Mouse (Mus musculus) thymus, postnatal 25 days (tissue): ENCODE measurements around the gene Mtch1.

Source experiments
- DNase-seq: peaks from one replicate; pipeline ENCODE4 v3.0.0; 2022

Gene Mtch1

DNA sequence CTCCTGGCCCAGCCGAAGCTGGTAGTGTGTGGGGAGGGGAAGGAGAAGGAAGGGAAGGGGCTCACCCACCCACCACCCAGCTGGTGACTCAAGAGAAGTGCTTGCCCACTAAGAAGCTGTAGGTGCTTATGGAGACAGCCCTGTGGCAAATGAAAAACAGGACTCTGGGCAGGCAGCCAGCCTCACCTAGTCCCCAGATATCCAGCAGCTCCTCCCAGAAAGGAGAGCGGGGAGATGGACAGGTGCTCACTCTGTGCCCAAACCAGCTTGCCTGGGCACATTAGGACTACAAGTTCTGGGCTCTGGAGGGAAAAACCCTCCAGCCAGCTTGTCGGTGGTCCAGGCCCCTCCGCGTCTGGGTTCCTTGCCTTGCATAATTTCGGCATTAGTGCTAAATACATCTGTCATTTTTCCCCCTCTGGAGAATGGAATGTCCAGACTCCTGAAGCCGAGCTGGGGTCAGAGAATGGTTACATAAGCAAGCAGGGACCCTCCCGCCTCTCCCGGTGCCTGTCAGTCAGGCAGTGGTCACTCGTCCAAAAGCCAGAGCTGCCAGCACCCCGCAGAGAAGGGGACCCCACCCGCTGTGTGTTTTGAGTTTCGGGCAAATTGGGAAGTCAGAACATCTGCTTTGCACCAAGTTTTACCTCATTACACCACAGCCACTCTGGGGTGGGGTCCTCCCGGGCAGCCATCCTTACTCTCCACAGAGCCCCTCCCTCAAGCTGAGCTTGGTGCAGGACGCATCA is 42.5 kb downstream of the Mtch1 start:
- DNase-seq = peak; percentile 21

DNA sequence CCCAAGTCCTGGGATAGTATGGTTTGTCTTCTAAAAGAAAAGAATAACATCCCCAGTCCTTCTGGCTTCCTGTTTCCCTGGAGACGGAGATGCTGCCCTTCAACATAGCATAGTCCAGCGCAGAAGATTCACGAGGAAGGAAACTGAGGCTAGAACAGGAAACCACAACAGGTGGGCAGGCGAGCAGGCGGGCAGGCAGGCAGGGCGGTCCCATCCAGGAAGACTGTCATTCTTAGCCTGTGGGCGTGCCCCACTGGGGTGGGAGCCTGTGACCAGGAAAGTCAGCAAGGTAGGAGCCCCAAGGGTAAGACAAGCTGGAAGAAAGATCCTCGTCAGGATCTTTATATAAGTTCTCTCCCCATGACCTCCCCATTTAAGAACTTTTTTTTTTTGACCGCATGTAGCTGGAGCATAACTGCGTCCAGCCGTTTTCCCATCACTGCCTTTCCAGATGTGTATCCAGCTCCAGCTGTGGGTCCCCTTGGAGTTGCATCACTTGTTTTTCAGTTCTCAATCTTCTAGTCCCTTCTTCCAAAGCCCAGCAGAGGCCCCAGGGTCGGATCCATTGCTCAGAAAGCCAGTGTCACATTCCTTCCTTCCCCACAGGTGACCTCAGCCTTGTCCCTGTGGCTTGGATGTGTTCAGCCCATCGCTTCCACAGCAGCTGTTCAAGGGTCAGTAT is 43.2 kb downstream of the Mtch1 start:
- peak; percentile 72 for DNase-seq

DNA sequence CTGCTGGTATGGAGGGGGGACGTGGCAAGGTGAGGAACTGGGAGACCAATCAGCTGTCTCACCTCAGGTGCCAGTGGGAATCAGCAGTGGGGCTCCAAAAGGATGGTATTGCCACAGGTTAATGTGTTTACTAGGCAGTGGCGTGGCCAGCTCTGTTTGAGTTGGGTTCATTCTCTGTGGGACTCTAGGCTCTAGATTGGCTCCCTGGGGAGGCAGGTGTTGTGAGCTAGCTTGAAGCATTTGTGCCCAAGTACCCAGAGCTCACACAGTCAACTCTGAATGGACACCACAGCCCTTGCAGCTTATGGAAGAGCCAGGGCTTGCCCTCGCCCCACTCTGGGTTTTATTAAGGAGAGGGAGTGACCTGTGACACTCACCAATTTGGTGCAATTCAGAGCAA is 43.9 kb downstream of the Mtch1 start:
- DNase-seq = no peak

DNA sequence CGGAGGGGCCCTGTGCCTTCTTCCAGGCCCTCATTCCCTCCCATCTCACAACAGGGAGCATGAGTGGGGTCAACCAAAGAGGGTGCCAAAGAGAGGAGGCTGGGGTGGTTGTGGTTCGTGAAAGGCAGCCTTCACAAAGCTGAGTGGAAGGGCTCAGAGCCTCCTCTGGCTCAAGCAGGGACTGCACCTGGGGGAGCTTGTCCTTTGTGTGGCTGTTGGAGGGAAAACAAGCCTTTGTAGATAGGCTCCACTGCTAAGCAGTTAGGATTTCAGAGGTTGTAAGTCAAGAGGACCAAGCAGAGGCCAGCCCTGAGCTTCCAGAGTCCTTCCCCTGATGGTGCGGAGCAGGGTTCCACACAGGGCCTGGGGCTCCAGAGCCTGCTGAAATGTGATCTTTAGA is 44.6 kb downstream of the Mtch1 start:
- DNase-seq = peak; percentile 65

DNA sequence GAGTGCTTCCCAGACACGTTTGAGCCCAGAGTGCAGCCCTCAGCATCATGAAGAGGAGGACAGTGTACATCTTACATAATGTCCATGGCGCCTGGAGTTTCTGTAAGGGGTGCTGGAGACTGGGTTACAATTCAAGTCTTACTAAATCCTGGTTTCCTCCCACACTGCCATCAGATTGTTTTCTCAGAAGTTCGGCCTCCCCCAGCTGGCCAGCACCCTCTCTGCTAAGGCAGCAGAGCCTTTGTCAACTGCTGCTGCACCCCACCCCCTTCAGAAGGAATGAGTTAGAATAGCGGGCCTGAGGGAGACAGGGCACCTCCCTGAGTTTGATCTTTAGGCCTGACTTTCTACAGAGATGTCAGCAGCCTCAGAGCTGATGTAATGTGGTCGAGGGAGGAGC is 45.6 kb downstream of the Mtch1 start:
- no peak for DNase-seq

DNA sequence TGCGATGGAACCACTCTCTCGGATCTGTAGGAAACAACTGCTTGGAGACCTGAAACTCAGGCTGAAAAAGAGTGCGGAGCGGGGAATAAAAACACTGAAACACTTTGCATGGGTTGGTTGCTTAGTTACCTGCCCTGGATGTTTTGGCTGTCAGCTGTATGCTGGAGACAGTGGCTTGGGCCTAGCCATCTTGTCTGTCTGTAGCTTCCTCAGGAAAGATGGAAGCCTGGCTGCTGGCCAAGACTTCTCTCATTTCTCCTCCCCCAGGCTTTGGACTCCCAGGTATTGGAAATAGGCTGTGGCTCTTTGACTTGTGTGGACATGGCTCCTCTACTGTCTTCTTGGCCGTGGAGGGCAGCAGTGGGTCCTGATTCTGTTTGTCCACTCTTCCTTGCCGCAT is 46.3 kb downstream of the Mtch1 start:
- DNase-seq = no peak

DNA sequence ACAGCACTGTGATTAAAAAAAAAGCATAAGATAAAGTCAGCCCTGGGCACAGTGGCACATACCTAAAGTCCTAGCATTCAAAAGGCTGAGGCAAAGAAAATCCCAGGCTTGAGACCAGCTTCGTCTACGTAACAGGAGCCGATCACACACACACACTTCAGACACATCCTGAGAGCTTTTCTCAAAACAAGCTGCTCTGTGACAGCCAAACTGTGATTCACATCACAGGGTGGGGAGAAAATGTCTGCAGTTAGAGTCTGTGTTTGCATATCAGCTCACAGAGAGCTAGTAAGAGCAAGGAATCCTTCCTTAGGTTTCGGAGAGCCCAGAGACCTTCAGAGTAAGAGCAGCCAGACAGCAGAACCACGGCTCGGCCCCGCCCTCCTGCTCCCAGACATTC is 46.8 kb downstream of the Mtch1 start:
- DNase-seq = no peak

DNA sequence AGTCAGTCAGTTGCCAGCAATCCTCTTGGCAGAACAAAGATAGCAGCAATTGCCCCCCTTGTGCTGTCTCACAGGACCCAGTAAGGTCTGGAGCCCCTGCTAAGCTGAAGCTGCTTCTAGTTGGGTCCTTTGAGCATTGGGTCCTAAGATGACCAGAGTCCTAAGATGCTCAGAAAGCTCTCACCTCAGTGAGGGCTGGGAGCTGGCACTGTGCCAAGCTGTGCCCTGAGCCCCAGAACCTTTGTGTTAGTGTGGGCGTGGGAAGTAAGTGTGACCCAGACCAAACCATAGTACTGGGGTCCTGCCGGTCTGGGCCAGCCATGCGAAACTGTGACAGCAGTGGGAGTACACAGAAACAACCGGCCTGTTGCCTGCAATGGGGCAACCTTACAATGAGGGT is 48.5 kb downstream of the Mtch1 start:
- DNase-seq = no peak

DNA sequence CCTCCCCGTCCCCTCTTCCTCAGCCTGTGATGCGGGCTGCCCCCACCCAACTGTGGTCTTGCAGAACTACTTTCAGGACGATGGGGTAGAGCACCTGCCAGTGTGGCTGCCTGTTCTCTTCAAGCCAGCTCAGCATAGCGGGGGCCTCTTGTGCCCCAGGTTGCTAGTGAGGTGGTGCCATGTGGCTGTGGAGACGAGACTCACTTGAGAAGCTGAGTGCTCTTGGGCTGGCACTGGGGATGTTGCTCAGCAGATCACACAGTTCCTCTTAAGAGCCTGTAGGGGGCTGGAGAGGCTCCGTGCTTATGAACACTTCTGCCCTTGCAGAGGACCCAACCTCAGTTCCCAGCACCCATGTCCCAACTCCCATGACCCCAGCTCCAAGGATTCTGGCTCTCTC is 49.9 kb downstream of the Mtch1 start:
- DNase-seq = peak; percentile 30

DNA sequence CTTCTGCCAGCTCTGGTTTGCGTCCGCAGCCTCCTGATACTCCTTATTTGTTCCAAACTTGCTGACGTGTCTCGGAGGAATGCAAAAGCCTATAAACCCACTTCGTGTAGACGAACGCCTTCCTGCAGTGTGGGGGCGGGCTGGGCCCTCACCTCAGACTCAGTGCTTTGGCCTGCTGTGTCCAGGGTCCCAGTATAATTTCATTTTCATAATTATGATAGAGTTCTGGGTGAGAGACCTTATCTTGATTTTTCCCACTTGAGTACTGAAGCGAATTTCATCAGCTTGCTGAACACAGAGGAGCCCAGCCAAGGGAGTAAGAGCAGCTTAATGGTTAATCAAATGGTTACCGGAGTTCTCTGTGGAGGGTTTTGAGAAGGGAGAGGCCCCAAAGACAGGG is 50.4 kb downstream of the Mtch1 start:
- no peak for DNase-seq

DNA sequence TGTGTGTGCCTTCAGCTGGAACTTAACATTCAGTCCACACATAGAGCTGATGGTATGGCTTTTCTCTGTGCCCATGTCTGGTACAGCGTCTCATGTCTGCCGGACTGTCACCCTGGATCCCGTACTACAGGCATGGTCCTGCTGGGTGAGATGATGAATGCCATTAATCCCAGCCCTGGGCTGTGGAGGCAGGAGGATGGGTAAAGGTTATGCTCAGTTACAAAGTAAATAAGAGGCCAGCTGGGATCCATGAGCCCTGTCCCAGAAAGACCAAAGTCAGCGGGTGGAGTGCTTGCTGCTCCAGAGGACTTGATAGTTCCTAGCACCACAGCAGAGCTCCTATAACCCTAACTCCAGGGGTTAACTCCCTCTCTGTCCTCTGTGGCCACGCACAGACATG is 51.9 kb downstream of the Mtch1 start:
- no peak for DNase-seq

DNA sequence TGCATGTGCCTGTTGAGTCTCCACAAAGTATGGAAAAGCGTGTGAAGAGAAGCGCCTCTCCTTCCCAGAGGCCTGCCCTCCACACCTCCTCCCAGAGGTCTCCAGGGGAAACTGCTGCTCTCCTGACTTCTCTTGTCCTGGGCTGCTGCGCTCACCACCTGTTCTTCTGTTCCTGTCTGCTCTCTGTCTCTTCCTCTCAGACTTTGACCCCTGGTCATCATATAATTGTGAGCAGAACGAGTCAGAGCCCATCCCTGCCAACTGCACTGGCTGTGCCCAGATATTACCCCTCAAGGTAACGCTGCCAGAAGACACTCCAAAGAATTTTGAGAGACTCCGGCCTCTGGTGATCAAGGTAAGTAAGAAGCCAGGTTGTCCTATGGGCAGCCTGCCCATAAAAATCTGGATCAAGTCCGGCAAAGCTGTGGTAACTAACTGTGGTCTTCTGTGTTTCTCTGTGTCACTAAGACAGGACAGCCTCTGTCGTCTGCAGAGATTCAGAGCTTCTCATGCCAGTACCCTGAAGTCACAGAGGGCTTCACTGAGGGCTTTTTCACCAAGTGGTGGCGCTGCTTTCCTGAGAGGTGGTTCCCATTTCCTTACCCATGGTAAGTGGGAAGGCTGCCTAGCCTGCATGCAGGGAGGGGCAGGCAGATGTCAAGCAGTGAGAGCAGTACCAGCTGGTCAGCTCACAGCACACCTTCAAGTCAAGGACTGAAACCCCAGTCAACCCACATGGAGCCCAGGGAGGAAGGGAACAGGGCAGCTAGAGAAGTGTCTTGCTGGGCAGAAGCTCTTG is 53.7 kb downstream of the Mtch1 start:
- DNase-seq = no peak

DNA sequence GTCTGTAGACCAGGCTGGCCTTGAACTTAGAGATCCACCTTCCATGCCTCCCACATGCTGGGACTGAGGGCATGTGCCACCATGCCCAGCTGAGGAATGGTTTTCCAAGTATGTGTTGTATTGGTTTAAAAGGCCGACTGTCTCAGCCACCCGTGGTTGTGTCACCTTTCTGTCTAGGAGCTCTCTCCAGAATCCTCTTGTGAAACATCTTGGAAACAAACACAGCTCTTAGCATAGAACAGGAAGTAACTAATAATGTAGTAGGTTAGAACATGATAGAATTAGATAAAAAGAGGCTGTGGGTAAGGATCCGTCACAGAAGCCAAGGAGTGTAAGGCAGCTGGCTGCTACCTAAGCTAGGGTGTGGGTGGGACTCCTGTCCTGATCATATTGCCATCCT is 54.7 kb downstream of the Mtch1 start:
- no peak for DNase-seq

DNA sequence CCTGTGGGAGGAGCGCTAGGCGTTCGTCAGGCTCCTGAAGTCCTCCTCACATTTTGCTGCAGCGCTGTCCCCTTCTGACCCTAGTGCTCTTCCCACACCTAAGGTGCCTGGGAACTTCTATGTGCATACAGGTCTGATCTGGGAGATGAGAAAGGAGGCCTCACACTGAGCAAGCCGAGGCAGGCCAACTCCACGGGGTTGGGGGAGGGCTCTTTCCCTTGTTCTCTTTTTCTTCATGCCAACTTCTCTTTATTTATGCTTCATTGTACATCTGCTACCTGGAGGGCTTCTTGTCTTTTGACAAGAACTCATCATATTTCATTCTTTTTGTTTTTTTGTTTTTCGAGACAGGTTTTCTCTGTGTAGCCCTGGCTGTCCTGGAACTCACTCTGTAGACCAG is 55.9 kb downstream of the Mtch1 start:
- DNase-seq = no peak

DNA sequence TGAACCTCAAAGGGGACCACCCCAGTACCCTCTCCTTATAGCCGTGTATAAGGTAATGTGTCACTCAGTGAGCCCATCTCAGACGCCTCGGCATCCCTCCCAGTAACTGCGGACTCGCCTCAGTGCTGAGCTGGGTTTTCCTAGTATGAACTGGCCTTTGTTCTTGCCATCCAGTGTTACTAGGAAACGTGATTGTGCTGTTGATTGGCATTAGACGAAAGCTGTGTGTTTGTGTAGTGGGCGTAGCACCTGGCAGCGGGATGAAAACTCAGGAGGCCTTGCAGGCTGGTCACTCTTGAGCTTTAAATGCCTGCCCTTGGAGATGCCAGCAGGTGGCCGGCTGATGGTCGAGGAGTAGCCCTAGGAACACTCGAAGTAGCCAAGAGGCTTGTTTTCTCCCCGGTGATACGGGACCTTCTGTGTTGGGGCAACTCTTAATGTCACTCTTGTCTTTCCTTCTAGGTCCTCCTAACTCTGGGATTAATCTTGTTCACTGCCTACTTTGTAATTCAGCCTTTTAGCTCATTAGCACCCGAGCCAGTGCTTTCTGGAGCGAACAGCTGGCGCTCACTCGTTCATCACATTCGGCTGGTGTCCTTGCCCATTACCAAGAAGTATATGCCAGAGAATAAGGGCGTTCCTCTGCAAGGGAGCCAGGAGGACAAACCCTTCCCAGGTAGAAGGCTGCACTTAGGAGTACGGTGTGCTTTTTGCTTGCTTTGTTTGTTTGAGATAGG is 65.3 kb downstream of the Mtch1 start:
- DNase-seq = no peak
